Mouse (Mus musculus): Measurements from ENCODE around the gene Nlrp3.

DNA sequence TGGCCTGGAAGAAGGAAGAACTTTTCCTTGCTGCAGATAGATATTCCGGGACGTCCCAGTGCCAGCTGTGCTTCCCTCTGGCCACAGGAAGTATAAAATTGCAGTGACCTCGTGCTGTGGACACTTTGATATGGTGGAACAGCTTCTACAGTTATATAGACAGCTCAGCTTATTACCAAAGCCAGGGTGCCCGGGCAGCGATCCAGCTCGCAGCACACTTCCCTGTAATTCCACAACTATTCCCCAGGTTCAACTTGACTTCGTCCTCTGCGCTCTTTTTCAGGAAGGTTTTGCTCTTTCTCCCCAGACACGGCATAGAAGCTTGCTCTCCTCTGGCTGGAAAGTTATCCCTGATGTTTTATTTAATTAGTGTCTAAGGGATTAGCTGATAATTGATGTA lies 34.4 kb downstream of the Nlrp3 start:
- TF ChIP-seq CTCF (IDR thresholded peaks at IDR 0.05) (no peak), POLR2A (IDR thresholded peaks at IDR 0.05; ENCODE audit: insufficient read depth, low read depth, low read length) (no peak), EP300 (IDR thresholded peaks at IDR 0.05; ENCODE audit: insufficient read depth, low read depth, low read length) (no peak)

All from heart, adult 2 months (tissue).